Mouse (Mus musculus): ENCODE data around the gene Hist1h4d.
"Not testable (repeated sequence)": the region's sequence is repeated elsewhere in the genome, so short reads cannot be mapped to it uniquely, and the experiment has no call there.

DNA sequence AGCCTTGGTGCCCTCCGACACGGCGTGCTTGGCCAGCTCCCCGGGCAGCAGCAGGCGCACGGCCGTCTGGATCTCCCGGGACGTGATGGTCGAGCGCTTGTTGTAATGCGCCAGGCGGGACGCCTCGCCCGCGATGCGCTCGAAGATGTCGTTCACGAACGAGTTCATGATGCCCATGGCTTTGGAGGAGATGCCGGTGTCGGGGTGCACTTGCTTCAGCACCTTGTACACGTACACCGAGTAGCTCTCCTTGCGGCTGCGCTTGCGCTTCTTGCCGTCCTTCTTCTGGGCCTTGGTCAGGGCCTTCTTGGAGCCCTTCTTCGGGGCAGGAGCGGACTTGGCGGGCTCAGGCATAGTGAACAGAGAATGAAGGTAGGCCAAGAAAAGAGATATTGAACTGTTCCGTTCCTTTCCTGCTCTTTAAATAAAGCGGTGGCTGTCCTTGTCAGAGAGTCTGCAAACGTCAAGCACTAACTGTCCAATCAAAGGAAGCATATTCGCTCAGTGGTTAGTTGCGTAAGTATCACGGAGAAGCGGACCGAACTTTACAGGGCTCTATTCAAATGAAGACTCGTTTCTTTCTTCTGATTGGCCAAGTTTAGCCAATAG is 38.3 kb upstream of the Hist1h4d start, which contains the start of gene Hist1h2bh:
- not testable (repeated sequence) for TF ChIP-seq POLR2A (IDR thresholded peaks at IDR 0.05; ENCODE audit: borderline replicate concordance, insufficient read depth, low read length); CTCF (IDR thresholded peaks at IDR 0.05; ENCODE audit: borderline replicate concordance, insufficient read depth, low read depth, low read length)

Data from cerebellum, adult 2 months (tissue).